Mouse (Mus musculus) ES-E14 (cell line): ENCODE data around the gene Gpd1.

ENCODE experiments used
- HCFC1 ChIP-seq: IDR thresholded peaks from 2 replicates; pipeline ENCODE4 v1.6.1; 2012; ENCODE audit warnings: low read length, inconsistent platforms, borderline replicate concordance; ENCODE audit not compliant: insufficient read depth
- ZNF384 ChIP-seq: IDR thresholded peaks from 2 replicates; pipeline ENCODE4 v1.6.1; 2012; ENCODE audit warnings: low read depth, low read length, inconsistent platforms

DNA sequence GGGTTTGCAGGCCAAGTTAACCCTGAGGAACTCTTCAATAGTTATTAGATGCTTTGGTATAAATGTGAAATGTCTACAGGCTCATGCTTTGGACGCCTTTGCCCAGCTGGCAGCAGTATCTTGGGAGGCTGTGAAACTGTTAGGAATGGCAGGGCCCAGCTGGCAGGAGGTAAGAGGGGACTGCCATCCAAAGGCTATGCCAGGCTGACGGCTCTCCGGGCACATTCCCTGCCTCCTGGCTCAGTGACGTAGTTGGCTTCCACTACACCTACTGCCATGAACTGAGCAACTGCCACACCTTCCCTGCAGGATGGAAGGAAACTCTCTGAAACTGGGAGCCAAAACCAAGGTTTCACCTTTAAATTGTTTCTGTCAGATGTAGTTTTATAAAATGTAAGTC lies 22.9 kb downstream of the Gpd1 start:
- no peak for TF ChIP-seq HCFC1
- TF ChIP-seq ZNF384 = no peak
